Mouse (Mus musculus) heart, postnatal 0 days (tissue): ENCODE data around the gene Prkca. TPM values are rescaled to one million over a fixed set of nuclear protein-coding genes. Genes with fewer than 3 reads are reported as not detected.

Source experiments
- ATAC-seq: fragments of 200-750 bp; cut with Nextera tagmentation; 2 replicates; pipeline ENCODE4 v1.8.0; 2017; ENCODE audit warnings: low read depth, moderate number of reproducible peaks, moderate library complexity; ENCODE audit not compliant: insufficient read depth
- DNase-seq: peaks from one replicate; pipeline ENCODE4 v3.0.0-alpha.2; 2016; ENCODE audit warnings: low spot score
- H3K27ac ChIP-seq: fragments of 300-500 bp; sonication (generic); 2 replicates; pipeline ENCODE4 v1.5.1; 2014; ENCODE audit warnings: low read depth, mild to moderate bottlenecking
- H3K27me3 ChIP-seq: fragments of 300-500 bp; sonication (generic); 2 replicates; pipeline ENCODE4 v1.6.1; 2014; ENCODE audit warnings: low read length, mixed read lengths; ENCODE audit not compliant: control insufficient read depth, insufficient read depth
- H3K36me3 ChIP-seq: fragments of 300-500 bp; sonication (generic); replicated peaks from 2 replicates; pipeline ENCODE4 v1.6.1; 2014; ENCODE audit warnings: low read length, mixed read lengths; ENCODE audit not compliant: control insufficient read depth, insufficient read depth
- H3K4me1 ChIP-seq: fragments of 300-500 bp; sonication (generic); 2 replicates; pipeline ENCODE4 v1.6.1; 2014; ENCODE audit warnings: antibody characterized with exemption; ENCODE audit not compliant: control insufficient read depth, insufficient read depth
- H3K4me2 ChIP-seq: fragments of 300-500 bp; sonication (generic); 2 replicates; pipeline ENCODE4 v1.6.1; 2014; ENCODE audit warnings: low read depth, mild to moderate bottlenecking, low read length, moderate library complexity
- H3K4me3 ChIP-seq: fragments of 300-500 bp; sonication (generic); 2 replicates; pipeline ENCODE4 v1.5.1; 2014; ENCODE audit warnings: low read depth, low read length
- H3K9ac ChIP-seq: fragments of 300-500 bp; sonication (generic); replicated peaks from 2 replicates; pipeline ENCODE4 v1.6.1; 2014; ENCODE audit warnings: low read depth, low read length, mixed read lengths
- H3K9me3 ChIP-seq: fragments of 300-500 bp; sonication (generic); replicated peaks from 2 replicates; pipeline ENCODE4 v1.6.1; 2016; ENCODE audit warnings: low read length; ENCODE audit not compliant: control insufficient read depth
- CTCF ChIP-seq: IDR thresholded peaks from 2 replicates; pipeline ENCODE4 v1.5.1; 2016; ENCODE audit warnings: antibody characterized with exemption, control low read depth, low read depth
- EP300 ChIP-seq: IDR thresholded peaks from 2 replicates; pipeline ENCODE4 v1.6.1; 2016; ENCODE audit warnings: antibody characterized with exemption, low read depth
- WGBS: fragments of 180-500 bp; shearing (Covaris S2); extraction: QIAGEN DNeasy Blood & Tissue Kit; methylation state at CpG from one replicate; pipeline ENCODE4 v1.1.7; 2014; 5-methylcytosine and 5-hydroxymethylcytosine counted together
- polyA plus RNA-seq: library from polyadenylated mRNA; unstranded; fragments of >200 nt; fragmentation: Nextera tagmentation; extraction: Ambion mirVana; gene quantifications from 2 replicates; pipeline ENCODE4 v1.2.1, GENCODE M21; 2015
- total RNA-seq: library from RNA; depleted of rRNA; stranded (reverse); fragments of >200 nt; gene quantifications from 2 replicates; pipeline ENCODE4 v1.2.3, GENCODE M21; 2014; ENCODE audit warnings: low replicate concordance

Gene Prkca
- total and polyA plus RNA-seq, 2 experiments from 2014 or later, result 7.0 to 11.2 TPM

DNA sequence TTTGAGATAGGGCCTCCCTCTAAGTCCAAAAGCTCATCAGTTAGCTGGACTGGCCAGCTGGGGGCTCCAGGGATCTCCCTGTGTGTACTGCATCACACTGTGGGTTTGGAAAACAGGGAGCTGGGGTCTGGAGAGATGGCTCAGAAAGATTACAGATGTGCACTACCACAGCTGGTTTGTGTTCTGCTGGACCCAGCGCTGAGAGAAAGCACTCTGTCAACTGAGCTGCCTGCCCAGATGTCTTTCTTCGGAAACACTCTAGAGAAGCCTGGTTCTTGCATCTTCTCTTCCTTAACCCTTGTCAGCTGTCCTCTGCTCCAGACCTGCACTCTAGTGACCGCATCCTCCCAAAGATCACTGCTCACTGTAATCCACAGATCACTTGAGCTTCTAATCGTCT, 20.3 kb upstream of the Prkca start:
- Histone ChIP-seq H3K27ac (no peak overlapping the region), H3K36me3 (no peaks in the 10 kb centered on the region), H3K27me3 (no peaks in the 10 kb centered on the region), H3K4me3 (no peak overlapping the region), H3K9ac (no peak overlapping the region), H3K9me3 (no peaks in the 10 kb centered on the region), H3K4me2 (no peak overlapping the region), H3K4me1 (no peaks in the 10 kb centered on the region)
- ATAC-seq (no peak), DNase-seq (no peak)
- 66% methylated on average over 4 of the region's 4 CpGs for WGBS
- no peak for TF ChIP-seq EP300
- TF ChIP-seq CTCF, result no peak

GRCm38 (mm10) chr11:108362965-108363364, 19.2 kb upstream of the Prkca start:
- no peak for ATAC-seq
- Histone ChIP-seq H3K4me1 (no peaks in the 10 kb centered on the region), H3K27me3 (no peaks in the 10 kb centered on the region), H3K4me3 (no peak overlapping the region), H3K9me3 (no peaks in the 10 kb centered on the region), H3K27ac (no peak overlapping the region), H3K9ac (no peak overlapping the region), H3K4me2 (no peak overlapping the region), H3K36me3 (no peaks in the 10 kb centered on the region)
- TF ChIP-seq CTCF (no peak), EP300 (no peak)
- no peak for DNase-seq
- WGBS, result 87% methylated on average over 5 of the region's 5 CpGs

DNA sequence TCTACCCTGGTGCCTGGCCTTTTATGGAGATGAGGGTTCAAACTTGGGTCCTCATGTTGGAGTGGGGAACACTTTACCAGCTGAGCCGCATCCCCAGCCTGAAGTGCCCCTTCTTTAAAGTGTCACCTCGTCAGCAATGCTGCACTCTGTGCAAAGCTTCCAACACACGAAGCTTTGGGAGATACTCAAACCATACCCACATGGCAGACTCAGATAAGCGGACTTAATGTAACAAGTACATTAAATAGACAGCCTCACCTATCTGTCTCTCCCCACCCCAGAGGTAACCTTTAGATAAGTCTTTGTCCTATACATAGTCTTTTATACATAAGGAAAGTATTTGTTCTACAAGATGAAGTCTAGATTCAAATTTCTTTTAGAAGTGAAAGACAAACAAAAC, 17.3 kb upstream of the Prkca start:
- 54% methylated on average over 4 of the region's 4 CpGs for WGBS
- no peak overlapping the region for H3K4me2 ChIP-seq

DNA sequence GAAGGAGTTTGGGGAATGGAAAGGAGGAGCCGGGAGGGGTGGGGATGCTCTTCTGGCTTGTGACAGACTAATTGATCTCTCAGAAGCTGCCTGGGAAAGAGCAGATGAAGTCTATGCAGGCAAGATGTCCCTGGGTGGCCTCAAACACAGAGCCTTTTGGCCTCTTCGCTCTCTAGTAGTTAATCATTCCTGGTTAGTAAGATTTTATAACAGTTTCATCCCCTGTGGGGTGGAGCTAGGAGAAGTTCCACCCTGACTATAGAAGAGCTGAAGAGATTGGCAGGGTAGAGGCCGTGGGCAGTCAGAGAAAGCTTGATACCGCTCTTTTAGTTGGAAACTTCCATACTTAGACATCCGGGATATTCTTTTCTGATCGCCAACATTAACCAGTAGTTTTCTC, 15.2 kb upstream of the Prkca start:
- 78% methylated on average over 6 of the region's 6 CpGs for WGBS
- H3K4me2 ChIP-seq, result no peak overlapping the region
- no peak for ATAC-seq
- no peaks in the 10 kb centered on the region for H3K4me1 ChIP-seq
- H3K27me3 ChIP-seq, result no peaks in the 10 kb centered on the region
- no peak overlapping the region for H3K9ac ChIP-seq
- no peak for DNase-seq
- TF ChIP-seq EP300 (no peak), CTCF (no peak)
- no peaks in the 10 kb centered on the region for H3K9me3 ChIP-seq
- H3K36me3 ChIP-seq, result no peaks in the 10 kb centered on the region
- H3K4me3 ChIP-seq, result no peak overlapping the region
- H3K27ac ChIP-seq, result no peak overlapping the region

More for the DNA sequence above, 17.3 kb upstream of the Prkca start:
- Histone ChIP-seq H3K27me3 (no peaks in the 10 kb centered on the region), H3K9me3 (no peaks in the 10 kb centered on the region), H3K9ac (no peak overlapping the region), H3K4me3 (no peak overlapping the region), H3K27ac (no peak overlapping the region), H3K4me1 (no peaks in the 10 kb centered on the region), H3K36me3 (no peaks in the 10 kb centered on the region)
- no peak for TF ChIP-seq EP300
- no peak for TF ChIP-seq CTCF
- ATAC-seq (no peak), DNase-seq (no peak)

GRCm38 (mm10) chr11:108356020-108356419, 12.3 kb upstream of the Prkca start:
- DNase-seq (no peak), ATAC-seq (no peak)
- no peaks in the 10 kb centered on the region for H3K4me1 ChIP-seq
- H3K4me2 ChIP-seq, result no peak overlapping the region
- no peak overlapping the region for H3K9ac ChIP-seq
- H3K27me3 ChIP-seq, result no peaks in the 10 kb centered on the region
- 69% methylated on average over 4 of the region's 4 CpGs for WGBS
- TF ChIP-seq CTCF (no peak), EP300 (no peak)
- no peaks in the 10 kb centered on the region for H3K36me3 ChIP-seq
- H3K4me3 ChIP-seq, result no peak overlapping the region
- no peak overlapping the region for H3K27ac ChIP-seq
- no peaks in the 10 kb centered on the region for H3K9me3 ChIP-seq

GRCm38 (mm10) chr11:108352842-108353388, 9.2 kb upstream of the Prkca start:
- Histone ChIP-seq H3K9me3 (no peaks in the 10 kb centered on the region), H3K36me3 (no peaks in the 10 kb centered on the region), H3K27ac (no peak overlapping the region), H3K4me3 (no peak overlapping the region), H3K27me3 (no peaks in the 10 kb centered on the region), H3K4me1 (no peaks in the 10 kb centered on the region), H3K9ac (no peak overlapping the region), H3K4me2 (no peak overlapping the region)
- DNase-seq (no peak), ATAC-seq (no peak)
- 69% methylated on average over 10 of the region's 10 CpGs for WGBS
- no peak for TF ChIP-seq CTCF
- no peak for TF ChIP-seq EP300
